Mouse (Mus musculus): ENCODE data around the gene Gm10282.

The Gm10282 gene

GRCm38 (mm10) chr8:72323131-72323725 is 18.2 kb upstream of the Gm10282 start:
- no peak for DNase-seq

GRCm38 (mm10) chr8:72322471-72322889 is 17.4 kb upstream of the Gm10282 start:
- no peak for DNase-seq

GRCm38 (mm10) chr8:72321635-72322441 is 16.8 kb upstream of the Gm10282 start:
- no peak for DNase-seq

GRCm38 (mm10) chr8:72320803-72321583 is 15.9 kb upstream of the Gm10282 start:
- DNase-seq: no peak

GRCm38 (mm10) chr8:72319921-72320802 is 15.1 kb upstream of the Gm10282 start:
- DNase-seq: no peak

- DNase-seq: no peak
Measured at GRCm38 (mm10) chr8:72319397-72319796, 14.3 kb upstream of the Gm10282 start.

GRCm38 (mm10) chr8:72318801-72319322 is 13.8 kb upstream of the Gm10282 start, which contains the start of gene Klf2:
Gene Klf2, plus strand, starts transcription at chr8:72319033.
- peak; percentile 53 for DNase-seq

GRCm38 (mm10) chr8:72317741-72318301 is 12.8 kb upstream of the Gm10282 start:
- no peak for DNase-seq

- no peak for DNase-seq
Measured at GRCm38 (mm10) chr8:72316053-72316695, 11.1 kb upstream of the Gm10282 start.

GRCm38 (mm10) chr8:72312926-72313518 is 8.0 kb upstream of the Gm10282 start:
- no peak for DNase-seq

- DNase-seq: peak; percentile 76
Measured at GRCm38 (mm10) chr8:72310849-72311506, 5.9 kb upstream of the Gm10282 start.

- no peak for DNase-seq
Measured at GRCm38 (mm10) chr8:72308276-72308675, 3.2 kb upstream of the Gm10282 start.

GRCm38 (mm10) chr8:72306913-72307312 is 1.9 kb upstream of the Gm10282 start:
- DNase-seq: no peak

GRCm38 (mm10) chr8:72303633-72304032 is 1.4 kb downstream of the Gm10282 start:
- no peak for DNase-seq

- no peak for DNase-seq
Measured at GRCm38 (mm10) chr8:72302986-72303612, 2.0 kb downstream of the Gm10282 start.

- DNase-seq: no peak
Measured at GRCm38 (mm10) chr8:72301497-72301896, 3.6 kb downstream of the Gm10282 start.

- no peak for DNase-seq
Measured at GRCm38 (mm10) chr8:72300654-72301400, 4.2 kb downstream of the Gm10282 start.

GRCm38 (mm10) chr8:72298928-72299327 is 6.1 kb downstream of the Gm10282 start:
- DNase-seq: no peak

- DNase-seq: no peak
Measured at GRCm38 (mm10) chr8:72296561-72296960, 8.5 kb downstream of the Gm10282 start.
